In genomic region chr5:136040210-136040609, GRCm38 (mm10) we compare ENCODE assay signal across 11 mouse cellular contexts. TPM values are rescaled to one million over a fixed set of nuclear protein-coding genes. Genes with fewer than 3 reads are reported as not detected.
DNase-seq lines count a peak whose midpoint lies in the region; ATAC-seq and TF ChIP-seq lines count a peak whose summit lies in the region.
"Had no signal": no experiment of that assay in that cellular context is flagged by ENCODE, and none has a peak within 500 bp of the region (broad histone marks: within the 10 kb centered on the region; RNA-seq: fewer than 3 reads in every experiment).

No protein-coding gene starts in this region.

- no peak overlapping the region for H3K9ac ChIP-seq in kidney, embryonic 16.5 days (replicated peaks; ENCODE audit: low read length)
- no peak overlapping the region for H3K9ac ChIP-seq in limb, embryonic 13.5 days

- H3K4me2 ChIP-seq in kidney, embryonic 16.5 days (replicated peaks; ENCODE audit: low read depth, low read length): peak overlapping the region; percentile 6
- H3K4me2 ChIP-seq in limb, embryonic 13.5 days (replicated peaks): 0 out of 2 replicates have a peak overlapping the region, but pooled peaks have one; percentile 17
- H3K4me2 ChIP-seq: midbrain, embryonic 11.5 days had no signal

- ATAC-seq in kidney, embryonic 16.5 days (ENCODE audit: low FRiP score, low TSS enrichment): 0 out of 2 replicates have a peak, but pooled peaks have one; percentile 29
- ATAC-seq in limb, embryonic 13.5 days (ENCODE audit: low FRiP score, low read depth): no peak

- no peaks in the 10 kb centered on the region for H3K27me3 ChIP-seq in kidney, embryonic 16.5 days (ENCODE audit: insufficient read depth, low read length)
- no peaks in the 10 kb centered on the region for H3K27me3 ChIP-seq in E14TG2a.4 (ENCODE audit: insufficient read depth, low read length)
- no peaks in the 10 kb centered on the region for H3K27me3 ChIP-seq in limb, embryonic 13.5 days

- peaks cover 3% of the 10 kb centered on the region; the same call in 1 of the 2 replicates for H3K4me1 ChIP-seq in kidney, embryonic 16.5 days (ENCODE audit: insufficient read depth, low read length)
- H3K4me1 ChIP-seq in E14TG2a.4 (replicated peaks; ENCODE audit: low read depth, low read length): peaks cover 81% of the 10 kb centered on the region
- H3K4me1 ChIP-seq in limb, embryonic 13.5 days: no peaks in the 10 kb centered on the region

- H3K9me3 ChIP-seq in kidney, embryonic 16.5 days (ENCODE audit: low read length): no peaks in the 10 kb centered on the region
- no peaks in the 10 kb centered on the region for H3K9me3 ChIP-seq in E14TG2a.4 (ENCODE audit: low read length)
- H3K9me3 ChIP-seq in limb, embryonic 13.5 days: no peaks in the 10 kb centered on the region

- H3K36me3 ChIP-seq in kidney, embryonic 16.5 days (ENCODE audit: insufficient read depth, low read length): no peaks in the 10 kb centered on the region
- no peaks in the 10 kb centered on the region for H3K36me3 ChIP-seq in E14TG2a.4 (ENCODE audit: insufficient read depth, low read length)
- H3K36me3 ChIP-seq in limb, embryonic 13.5 days: no peaks in the 10 kb centered on the region

- no peak overlapping the region for H3K4me3 ChIP-seq in kidney, embryonic 16.5 days (ENCODE audit: low read length)
- H3K4me3 ChIP-seq in E14TG2a.4 (replicated peaks; ENCODE audit: low read length): peak overlapping the region; percentile 65
- no peak overlapping the region for H3K4me3 ChIP-seq in limb, embryonic 13.5 days

- 48% methylated on average over 5 of the region's 5 CpGs for WGBS in kidney, embryonic 16.5 days
- 50% methylated on average over 5 of the region's 5 CpGs for WGBS in limb, embryonic 13.5 days

- TF ChIP-seq CTCF in E14TG2a.4 (conservative IDR thresholded peaks at IDR 0.05; ENCODE audit: low read length): no peak

- no peak overlapping the region for H3K27ac ChIP-seq in kidney, embryonic 16.5 days (ENCODE audit: low read length)
- H3K27ac ChIP-seq in limb, embryonic 13.5 days: no peak overlapping the region

- no peak for DNase-seq in kidney, adult 8-10 months
- DNase-seq in embryo, embryonic 10.5 days (ENCODE audit: low spot score): peak; percentile 45
- DNase-seq in urinary bladder, adult 18-20 months (ENCODE audit: low spot score in 2 of 2): no peak
- no peak for DNase-seq in gastrocnemius, postnatal 25 days
- DNase-seq: kidney, postnatal 36 days; right cerebral cortex, postnatal 14 days had no signal

RNA-seq across cellular contexts. Expression of gene Upk3b, which starts 1.9 kb away (rescaled TPM):
- 3.6 and 6.1 TPM in 2 replicates for polyA plus RNA-seq in kidney, embryonic 16.5 days (2015; fragmentation: Nextera tagmentation; extraction: Ambion mirVana)
- polyA plus RNA-seq in limb, embryonic 13.5 days (2015; fragmentation: Nextera tagmentation; extraction: Ambion mirVana): 0.14 and 0.15 TPM in 2 replicates
- total RNA-seq in gastrocnemius, postnatal 25 days (2021): under 1 TPM in 1 of 2 experiments, not detected in 1; 0.11 TPM
- total RNA-seq: left cerebral cortex, postnatal 36 days had no signal
- polyA plus RNA-seq: midbrain, embryonic 11.5 days had no signal

RNA-seq across cellular contexts. Expression of gene Upk3bl, which starts 14.1 kb away (rescaled TPM):
- polyA plus RNA-seq in kidney, embryonic 16.5 days (2015; fragmentation: Nextera tagmentation; extraction: Ambion mirVana): 2.2 and 3.6 TPM in 2 replicates
- 2.2 and 3.5 TPM in 2 replicates for polyA plus RNA-seq in limb, embryonic 13.5 days (2015; fragmentation: Nextera tagmentation; extraction: Ambion mirVana)
- total RNA-seq in gastrocnemius, postnatal 25 days (2021): not detected
- total RNA-seq: left cerebral cortex, postnatal 36 days had no signal

RNA-seq across cellular contexts. Expression of gene Rasa4, which starts 43.5 kb away (rescaled TPM):
- 15.9 and 18.5 TPM in 2 replicates for polyA plus RNA-seq in kidney, embryonic 16.5 days (2015; fragmentation: Nextera tagmentation; extraction: Ambion mirVana)
- polyA plus RNA-seq in limb, embryonic 13.5 days (2015; fragmentation: Nextera tagmentation; extraction: Ambion mirVana): 17.0 and 18.5 TPM in 2 replicates
- 10 to 100 TPM; 23.6 to 26.4 TPM for total RNA-seq in gastrocnemius, postnatal 25 days (2021)

RNA-seq across cellular contexts. Expression of gene Dtx2, which starts 45.6 kb away (rescaled TPM):
- polyA plus RNA-seq in kidney, embryonic 16.5 days (2015; fragmentation: Nextera tagmentation; extraction: Ambion mirVana): 32.9 and 36.3 TPM in 2 replicates
- 35.2 and 37.9 TPM in 2 replicates for polyA plus RNA-seq in limb, embryonic 13.5 days (2015; fragmentation: Nextera tagmentation; extraction: Ambion mirVana)
- total RNA-seq in gastrocnemius, postnatal 25 days (2021): 1 to 10 TPM; 5.9 to 7.3 TPM
